Mouse (Mus musculus) CH12.LX (cell line): ENCODE measurements around the gene Kctd15. TPM values are rescaled to one million over a fixed set of nuclear protein-coding genes. Genes with fewer than 3 reads are reported as not detected.

ENCODE experiments used
- DNase-seq: peaks from one replicate; pipeline ENCODE4 v3.0.0-alpha.2; 2013; ENCODE audit errors: extremely low read depth
- H3K27ac ChIP-seq: 2 replicates; pipeline ENCODE4 v1.5.1; 2012; ENCODE audit warnings: low read depth, mild to moderate bottlenecking, control low read depth, moderate library complexity; ENCODE audit not compliant: insufficient read depth
- H3K27me3 ChIP-seq: replicated peaks from 2 replicates; pipeline ENCODE3; 2012; ENCODE audit warnings: inconsistent platforms
- H3K36me3 ChIP-seq, 2 experiments: replicated peaks in 1 of 2; 2 replicates each; pipeline versions ENCODE3 to v1.6.1; 2012; ENCODE audit warnings: inconsistent platforms in 1 of 2, low read length in 1 of 2, mild to moderate bottlenecking in 1 of 2, mixed read lengths in 1 of 2, moderate library complexity in 1 of 2; ENCODE audit not compliant: control insufficient read depth in 1 of 2, insufficient read depth in 1 of 2
- H3K4me1 ChIP-seq, 2 experiments: 2 replicates each; pipeline ENCODE4 v1.6.1; 2012; ENCODE audit warnings: inconsistent platforms in 1 of 2, moderate library complexity in 1 of 2; ENCODE audit not compliant: insufficient read depth in 2 of 2, control insufficient read depth in 1 of 2
- H3K4me2 ChIP-seq: 2 replicates; pipeline ENCODE4 v1.6.1; 2012; ENCODE audit warnings: low read depth, mild to moderate bottlenecking, control low read depth; ENCODE audit not compliant: poor library complexity, insufficient read depth, severe bottlenecking
- H3K4me3 ChIP-seq, 3 experiments: fragments of 150-350 bp in 1 of 3; sonication (generic) in 1 of 3; replicated peaks in 1 of 3; 2 replicates each; pipeline versions ENCODE3 to v1.5.1; 2011 to 2012; ENCODE audit warnings: low read depth in 2 of 3, low read length in 2 of 3, mild to moderate bottlenecking in 2 of 3, moderate library complexity in 2 of 3, control low read depth in 1 of 3, improper control_type of control experiment in 1 of 3, inconsistent platforms in 1 of 3, mixed read lengths in 1 of 3; ENCODE audit not compliant: poor library complexity in 1 of 3
- H3K79me2 ChIP-seq: replicated peaks from 2 replicates; pipeline ENCODE4 v1.6.1; 2012; ENCODE audit warnings: mild to moderate bottlenecking, moderate library complexity; ENCODE audit not compliant: control insufficient read depth, poor library complexity, insufficient read depth, severe bottlenecking; ENCODE audit errors: extremely low read depth
- H3K9ac ChIP-seq: 2 replicates; pipeline ENCODE4 v1.6.1; 2012; ENCODE audit warnings: low read depth, mild to moderate bottlenecking, control low read depth, moderate library complexity; ENCODE audit not compliant: insufficient read depth
- H3K9me3 ChIP-seq: replicated peaks from 2 replicates; pipeline ENCODE3; 2012; ENCODE audit warnings: low read length, inconsistent platforms, mixed read lengths
- CTCF ChIP-seq, 2 experiments: IDR thresholded peaks in 1 of 2; conservative IDR thresholded peaks in 1 of 2; 2 replicates each; pipeline ENCODE4 v1.5.1; 2011 to 2012; ENCODE audit warnings: low read depth in 2 of 2, low read length in 2 of 2, improper control_type of control experiment in 1 of 2, inconsistent platforms in 1 of 2, mild to moderate bottlenecking in 1 of 2, moderate library complexity in 1 of 2
- E2F4 ChIP-seq: IDR thresholded peaks from 2 replicates; pipeline ENCODE4 v1.6.1; 2011; ENCODE audit warnings: low read depth, low read length, improper control_type of control experiment; ENCODE audit not compliant: insufficient replicate concordance
- ELF1 ChIP-seq: IDR thresholded peaks from 2 replicates; pipeline ENCODE4 v1.6.1; 2014; ENCODE audit warnings: low read depth, mild to moderate bottlenecking, inconsistent platforms, low read length, improper control_type of control experiment
- EP300 ChIP-seq: IDR thresholded peaks from 2 replicates; pipeline ENCODE4 v1.6.1; 2011; ENCODE audit warnings: low read length, improper control_type of control experiment
- GABPA ChIP-seq: IDR thresholded peaks from 2 replicates; pipeline ENCODE4 v1.6.1; 2012; ENCODE audit warnings: low read depth, low read length, improper control_type of control experiment, inconsistent platforms; ENCODE audit not compliant: insufficient replicate concordance
- HCFC1 ChIP-seq: IDR thresholded peaks from 2 replicates; pipeline ENCODE4 v1.6.1; 2012; ENCODE audit warnings: low read depth, mild to moderate bottlenecking, inconsistent platforms, low read length, improper control_type of control experiment
- IRF4 ChIP-seq: IDR thresholded peaks from 2 replicates; pipeline ENCODE4 v1.6.1; 2014; ENCODE audit warnings: low read depth, mild to moderate bottlenecking, inconsistent platforms, low read length, improper control_type of control experiment
- JUN ChIP-seq: IDR thresholded peaks from 2 replicates; pipeline ENCODE4 v1.6.1; 2011; ENCODE audit warnings: low read depth, mild to moderate bottlenecking, low read length, improper control_type of control experiment, moderate library complexity; ENCODE audit not compliant: insufficient read depth
- JUND ChIP-seq: conservative IDR thresholded peaks from 2 replicates; pipeline ENCODE4 v1.6.1; 2011; ENCODE audit warnings: low read depth, low read length, improper control_type of control experiment
- KAT2A ChIP-seq: IDR thresholded peaks from 2 replicates; pipeline ENCODE4 v1.6.1; 2012; ENCODE audit warnings: low read length, improper control_type of control experiment, inconsistent platforms; ENCODE audit not compliant: insufficient replicate concordance
- MAX ChIP-seq: IDR thresholded peaks from 2 replicates; pipeline ENCODE4 v1.6.1; 2011; ENCODE audit warnings: low read length, improper control_type of control experiment
- MAZ ChIP-seq: IDR thresholded peaks from 2 replicates; pipeline ENCODE4 v1.6.1; 2012; ENCODE audit warnings: low read depth, mild to moderate bottlenecking, inconsistent platforms, low read length, improper control_type of control experiment, moderate library complexity
- MEF2A ChIP-seq: IDR thresholded peaks from 2 replicates; pipeline ENCODE4 v1.6.1; 2014; ENCODE audit warnings: low read depth, mild to moderate bottlenecking, inconsistent platforms, low read length, improper control_type of control experiment, borderline replicate concordance
- MXI1 ChIP-seq: IDR thresholded peaks from 2 replicates; pipeline ENCODE4 v1.6.1; 2011; ENCODE audit warnings: mild to moderate bottlenecking, low read depth, low read length, improper control_type of control experiment
- NELFE ChIP-seq: IDR thresholded peaks from 2 replicates; pipeline ENCODE4 v1.6.1; 2011; ENCODE audit warnings: low read depth, low read length, improper control_type of control experiment
- NRF1 ChIP-seq: IDR thresholded peaks from 2 replicates; pipeline ENCODE4 v1.6.1; 2014; ENCODE audit warnings: low read depth, mild to moderate bottlenecking, inconsistent platforms, low read length, improper control_type of control experiment, moderate library complexity
- PAX5 ChIP-seq: IDR thresholded peaks from 2 replicates; pipeline ENCODE4 v1.6.1; 2012; ENCODE audit warnings: low read length, inconsistent platforms, mixed read lengths
- POLR2A ChIP-seq: IDR thresholded peaks from 2 replicates; pipeline ENCODE4 v1.6.1; 2011; ENCODE audit warnings: low read depth, mild to moderate bottlenecking, improper control_type of control experiment, low read length
- RAD21 ChIP-seq: IDR thresholded peaks from 2 replicates; pipeline ENCODE4 v1.6.1; 2011; ENCODE audit warnings: low read depth, mild to moderate bottlenecking, low read length, improper control_type of control experiment, moderate library complexity
- SMC3 ChIP-seq: IDR thresholded peaks from 2 replicates; pipeline ENCODE4 v1.6.1; 2011; ENCODE audit warnings: low read depth, low read length, improper control_type of control experiment
- TBP ChIP-seq: conservative IDR thresholded peaks from 2 replicates; pipeline ENCODE4 v1.6.1; 2011; ENCODE audit warnings: low read depth, low read length, improper control_type of control experiment
- UBTF ChIP-seq: IDR thresholded peaks from 2 replicates; pipeline ENCODE4 v1.6.1; 2012; ENCODE audit warnings: low read depth, mild to moderate bottlenecking, inconsistent platforms, low read length, improper control_type of control experiment, moderate library complexity
- USF1 ChIP-seq: IDR thresholded peaks from 2 replicates; pipeline ENCODE4 v1.6.1; 2014; ENCODE audit warnings: low read depth, mild to moderate bottlenecking, inconsistent platforms, low read length, improper control_type of control experiment
- USF2 ChIP-seq: conservative IDR thresholded peaks from 2 replicates; pipeline ENCODE4 v1.6.1; 2011; ENCODE audit warnings: low read depth, low read length, improper control_type of control experiment
- ZC3H11A ChIP-seq: IDR thresholded peaks from 2 replicates; pipeline ENCODE4 v1.6.1; 2012; ENCODE audit warnings: low read depth, mild to moderate bottlenecking, inconsistent platforms, low read length, improper control_type of control experiment
- ZKSCAN1 ChIP-seq: IDR thresholded peaks from 2 replicates; pipeline ENCODE4 v1.6.1; 2012; ENCODE audit warnings: low read depth, inconsistent platforms, low read length, improper control_type of control experiment, borderline replicate concordance
- ZNF384 ChIP-seq: IDR thresholded peaks from 2 replicates; pipeline ENCODE4 v1.6.1; 2012; ENCODE audit warnings: low read depth, low read length, improper control_type of control experiment, inconsistent platforms
- dilution Hi-C: fragments of 300-500 bp; cut with MboI; formaldehyde crosslinking; loops from 2 replicates; pipeline ENCODE4 v1.14.3; 2020; ENCODE audit warnings: low sequenced_read_pairs; ENCODE audit not compliant: extremely low pct_unique_long_range_greater_than_20kb, extremely low pct_ligation_motif_present
- in situ Hi-C: fragments of 300-500 bp; cut with MboI; formaldehyde crosslinking; loops from 3 replicates; pipeline ENCODE4 v1.14.3; 2019; ENCODE audit warnings: low sequenced_read_pairs, low pct_ligation_motif_present, low pct_unique_long_range_greater_than_20kb, mixed read lengths
- polyA plus RNA-seq: library from polyadenylated mRNA; unstranded; fragments of >175 nt; gene quantifications from 2 replicates; pipeline ENCODE4 v1.2.1, GENCODE M21; 2012; ENCODE audit warnings: low read depth; ENCODE audit not compliant: insufficient read length
- total RNA-seq, 2 experiments: library from RNA; depleted of rRNA; stranded (reverse); fragments of 300-350 nt in 1 of 2; fragments of >200 nt in 1 of 2; gene quantifications; 2 replicates each; pipeline ENCODE4 v1.2.3; 2012 to 2014

Gene Kctd15
- total and polyA plus RNA-seq, 3 experiments = 21.6 to 39.0 (median 24.0) TPM

DNA sequence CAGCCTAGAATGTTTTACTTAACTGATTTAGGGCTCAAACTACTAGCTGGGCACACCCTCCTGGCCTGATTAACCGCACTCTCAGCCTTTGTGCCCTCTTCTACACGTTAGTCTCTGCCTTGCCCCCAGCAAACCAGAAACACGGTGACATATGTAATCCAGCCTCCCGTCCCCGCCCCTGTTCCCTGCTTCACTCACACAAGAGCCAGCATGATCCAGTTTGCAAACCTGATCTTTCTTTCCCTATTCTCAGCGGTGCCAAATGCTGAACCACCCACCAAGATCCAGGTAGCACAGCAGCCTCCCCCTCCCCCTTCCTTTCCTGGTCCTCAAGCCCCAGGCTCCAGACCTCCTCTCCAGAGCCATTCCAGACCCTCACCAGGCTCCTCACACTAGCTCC lies 13.2 kb downstream of the Kctd15 start:
- peaks cover 22 to 85% of the 10 kb centered on the region in 2 experiments for H3K4me1 ChIP-seq
- H3K4me3 ChIP-seq = no peak overlapping the region
- H3K27ac ChIP-seq = no peak overlapping the region
- H3K9ac ChIP-seq = no peak overlapping the region
- in situ Hi-C loops (no loop called here), dilution Hi-C loops (no loop called here)
- no peaks in the 10 kb centered on the region for H3K27me3 ChIP-seq
- no peaks in the 10 kb centered on the region for H3K79me2 ChIP-seq
- peaks cover 48 to 90% of the 10 kb centered on the region in 2 experiments for H3K36me3 ChIP-seq
- no peak for TF ChIP-seq USF2
- TF ChIP-seq HCFC1 = no peak
- TF ChIP-seq ZNF384 = no peak
- TF ChIP-seq MEF2A = no peak
- TF ChIP-seq ELF1 = no peak
- no peak for TF ChIP-seq SMC3
- TF ChIP-seq IRF4 = no peak
- TF ChIP-seq NELFE = no peak
- TF ChIP-seq EP300 = no peak
- TF ChIP-seq UBTF = no peak
- no peak for TF ChIP-seq USF1
- TF ChIP-seq ZKSCAN1 = no peak
- no peak for TF ChIP-seq ZC3H11A
- no peak for TF ChIP-seq MAZ
- TF ChIP-seq NRF1 = no peak
- no peak for TF ChIP-seq KAT2A
- TF ChIP-seq JUN = no peak
- H3K9me3 ChIP-seq = peaks cover 8% of the 10 kb centered on the region
- H3K4me2 ChIP-seq = no peak overlapping the region
- DNase-seq = no peak

- no peak for DNase-seq
- Histone ChIP-seq H3K27ac (no peak overlapping the region), H3K27me3 (no peaks in the 10 kb centered on the region), H3K4me1 (peaks cover 22 to 76% of the 10 kb centered on the region in 2 experiments), H3K9ac (no peak overlapping the region), H3K36me3 (peaks cover 37 to 79% of the 10 kb centered on the region in 2 experiments), H3K79me2 (no peaks in the 10 kb centered on the region), H3K4me3 (no peak overlapping the region), H3K9me3 (no peaks in the 10 kb centered on the region), H3K4me2 (no peak overlapping the region)
- in situ Hi-C loops (no loop called here), dilution Hi-C loops (no loop called here)
- TF ChIP-seq NRF1 = no peak
- TF ChIP-seq KAT2A = no peak
- TF ChIP-seq POLR2A = no peak
- no peak for TF ChIP-seq ELF1
- TF ChIP-seq MEF2A = no peak
- TF ChIP-seq JUN = no peak
- TF ChIP-seq TBP = no peak
- no peak for TF ChIP-seq USF1
- no peak for TF ChIP-seq CTCF (conservative IDR thresholded peaks at IDR 0.05 in 1 of 2, IDR thresholded peaks at IDR 0.05 in 1 of 2; ENCODE audit: low read depth in 2 of 2, low read length in 2 of 2)
- no peak for TF ChIP-seq MAX
- TF ChIP-seq ZNF384 = no peak
- no peak for TF ChIP-seq RAD21
- no peak for TF ChIP-seq E2F4
- no peak for TF ChIP-seq GABPA
- no peak for TF ChIP-seq MAZ
- no peak for TF ChIP-seq JUND
- TF ChIP-seq UBTF = no peak
- no peak for TF ChIP-seq MXI1
- TF ChIP-seq PAX5 = no peak
Observed at GRCm38 (mm10) chr7:34641968-34642367, 14.6 kb downstream of the Kctd15 start.
